Mouse (Mus musculus) ES-CJ7 (cell line): ENCODE results near the gene Vstm2l.

Source experiments
- DNase-seq: peaks from one replicate; pipeline ENCODE4 v3.0.0; 2011; ENCODE audit warnings: low read depth, low spot score

The Vstm2l gene

GRCm38 (mm10) chr2:157932655-157933054, 18.2 kb downstream of the Vstm2l start:
- no peak for DNase-seq

DNA sequence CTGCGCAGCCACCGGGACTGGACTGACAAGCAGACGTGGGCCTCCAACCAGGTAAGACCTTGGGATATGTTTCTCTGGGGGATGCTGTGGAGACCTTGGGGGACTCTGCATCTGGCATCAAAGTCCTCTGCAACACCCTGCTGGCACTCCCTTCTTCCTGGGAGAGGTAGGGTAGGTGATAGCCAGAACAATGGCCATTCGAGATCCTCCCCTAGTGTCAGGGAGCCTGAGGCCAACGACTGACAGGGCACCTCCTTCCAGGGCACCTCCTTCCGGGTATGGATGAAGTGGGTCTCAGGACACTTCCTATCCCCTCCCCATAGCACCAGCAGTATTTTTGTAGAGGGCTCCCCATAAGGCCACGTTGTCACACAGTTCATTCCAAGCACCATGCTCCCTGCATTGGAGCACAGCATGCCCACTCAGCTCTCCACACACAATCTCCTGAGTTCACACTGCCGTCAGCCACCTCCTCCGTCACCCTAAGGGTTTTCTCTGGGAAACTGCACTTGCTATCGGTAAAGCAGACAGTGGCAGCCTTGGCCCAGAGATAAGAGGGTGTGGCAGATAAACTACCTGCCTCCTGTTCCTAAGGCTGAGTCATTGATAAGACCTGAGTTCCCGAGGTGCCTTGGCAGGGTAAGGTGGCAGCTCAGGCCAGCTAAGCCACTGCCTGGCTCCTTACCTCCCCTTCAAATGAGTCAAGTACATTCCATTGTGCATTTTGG, 21.2 kb downstream of the Vstm2l start:
- DNase-seq = no peak

- DNase-seq = no peak
Measured at GRCm38 (mm10) chr2:157936676-157937075, 22.2 kb downstream of the Vstm2l start.

DNA sequence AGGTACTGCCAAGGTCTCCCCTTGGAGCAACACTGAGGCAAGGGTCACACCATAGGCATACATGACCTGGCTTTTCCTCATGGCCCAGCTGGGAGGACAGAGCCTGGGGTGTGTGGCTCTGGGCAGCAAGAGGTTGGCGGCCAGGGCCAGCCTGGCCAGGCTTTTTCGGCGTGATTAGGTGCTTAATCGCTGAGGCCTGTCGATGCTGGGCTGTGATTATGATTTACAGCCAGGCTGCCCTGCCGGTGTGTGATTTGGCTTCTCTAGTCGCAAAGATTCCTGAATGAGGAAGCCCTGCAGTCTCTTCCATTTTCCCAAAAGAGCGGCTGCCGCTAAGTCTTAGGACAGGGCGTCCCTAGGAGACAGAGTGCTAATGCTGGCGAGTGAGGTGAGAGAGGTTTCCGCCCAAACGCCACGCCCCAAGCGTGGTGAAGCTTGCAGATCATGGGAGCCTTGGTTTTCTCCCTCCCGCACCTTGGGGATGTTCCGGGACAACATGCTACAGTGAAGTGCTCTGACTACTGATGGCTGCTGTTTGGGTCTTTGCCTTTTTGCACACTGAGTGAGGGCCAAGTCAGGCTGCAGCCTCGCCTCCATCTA, 26.2 kb downstream of the Vstm2l start:
- DNase-seq = peak; percentile 65

- DNase-seq = peak; percentile 74
Measured at GRCm38 (mm10) chr2:157943514-157944155, 29.2 kb downstream of the Vstm2l start.

DNA sequence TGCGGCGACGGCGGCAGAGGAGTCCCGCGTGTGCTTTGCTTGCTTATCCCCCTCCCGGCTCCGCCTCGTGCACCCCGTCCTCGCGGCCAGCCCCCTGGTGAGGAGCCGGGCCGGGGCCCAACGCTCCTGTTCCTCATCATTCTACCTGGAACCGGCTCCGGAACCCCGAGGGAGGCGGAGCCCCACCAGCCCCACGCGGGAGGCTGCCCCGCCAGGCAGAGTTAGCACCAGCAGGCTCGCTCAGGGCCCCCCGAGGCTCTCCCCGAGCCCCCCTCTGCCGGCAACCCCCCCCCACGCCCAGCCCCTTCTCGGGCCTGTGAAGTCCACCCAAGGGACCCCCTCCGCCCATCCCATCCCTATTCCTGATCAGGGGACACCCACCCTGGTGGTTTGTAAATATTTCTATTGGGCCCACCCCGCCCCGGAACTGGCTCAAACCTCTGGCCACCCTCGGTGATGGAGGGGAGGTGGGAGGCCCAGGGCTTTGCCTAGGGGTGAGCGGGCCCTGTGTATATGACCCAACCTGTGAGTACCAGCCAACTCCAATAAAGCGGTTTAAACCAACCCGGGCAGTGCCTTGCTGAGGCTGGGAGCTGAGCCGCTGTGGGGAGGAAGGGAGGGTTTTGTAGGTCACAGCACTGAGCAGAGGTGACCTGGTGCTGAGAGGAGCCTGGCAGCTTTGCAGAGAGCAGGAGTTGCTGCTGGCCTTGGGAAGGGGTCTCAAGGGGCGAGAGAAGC, 29.9 kb downstream of the Vstm2l start:
- peak; percentile 67 for DNase-seq

- no peak for DNase-seq
Measured at GRCm38 (mm10) chr2:157953978-157954377, 39.5 kb downstream of the Vstm2l start.

DNA sequence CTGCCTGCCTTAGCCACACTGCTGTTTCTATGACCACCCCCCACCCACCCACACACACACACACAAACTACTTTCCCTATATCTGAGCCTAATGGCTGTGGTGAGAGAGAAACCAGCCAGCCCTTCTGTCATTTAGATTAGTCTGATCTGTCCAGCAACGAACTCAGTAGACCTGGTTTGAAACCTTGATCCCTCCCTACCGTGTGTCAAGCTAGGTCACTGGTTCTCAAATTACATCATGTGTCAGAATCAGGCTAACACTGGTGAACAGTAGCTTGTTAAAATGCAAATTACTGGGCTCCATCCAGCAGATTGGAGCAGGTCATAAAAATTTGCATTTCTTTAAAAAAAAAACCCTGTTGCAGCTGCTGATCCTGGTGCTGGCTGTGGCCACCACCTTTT, 43.3 kb downstream of the Vstm2l start:
- DNase-seq = peak; percentile 86

DNA sequence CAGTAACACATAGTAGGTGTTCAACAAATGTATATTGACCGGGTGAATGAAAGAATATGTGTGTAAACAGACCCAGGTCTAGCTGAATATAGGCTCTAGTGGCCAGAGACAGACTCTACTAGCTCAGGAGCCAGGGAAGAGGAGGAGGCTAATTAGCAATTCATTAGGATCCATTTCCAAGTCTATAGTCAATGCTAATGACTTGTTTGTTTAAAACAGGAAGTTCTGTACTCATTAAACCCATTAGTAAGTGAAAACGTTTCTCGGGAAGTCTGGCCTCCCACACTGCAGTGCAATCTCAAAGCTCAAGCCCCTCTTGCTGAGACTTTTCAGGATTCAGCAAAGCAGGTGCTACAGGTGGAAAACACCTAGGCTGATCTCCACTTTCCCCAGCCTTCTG, 53.4 kb downstream of the Vstm2l start:
- DNase-seq = peak; percentile 69

DNA sequence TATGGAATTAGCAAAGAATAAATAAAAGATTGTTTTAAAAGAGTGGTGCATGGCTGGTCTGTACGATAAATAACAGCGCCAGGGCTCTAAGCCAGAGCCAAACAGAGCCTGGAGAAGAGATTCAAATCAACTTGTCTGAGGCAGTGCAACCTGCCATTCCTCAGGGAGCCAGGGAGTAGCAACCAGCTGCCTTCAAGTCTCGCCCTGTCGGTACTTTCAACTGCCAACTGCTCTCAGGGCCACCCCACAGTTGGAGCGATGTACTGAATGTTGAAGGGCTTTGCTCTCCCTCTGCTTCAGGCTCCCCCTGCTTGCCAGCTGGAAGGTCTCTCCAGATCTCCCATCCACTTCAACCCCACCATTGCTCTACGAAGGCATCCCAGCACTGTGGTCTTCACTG, 55.7 kb downstream of the Vstm2l start:
- no peak for DNase-seq

DNA sequence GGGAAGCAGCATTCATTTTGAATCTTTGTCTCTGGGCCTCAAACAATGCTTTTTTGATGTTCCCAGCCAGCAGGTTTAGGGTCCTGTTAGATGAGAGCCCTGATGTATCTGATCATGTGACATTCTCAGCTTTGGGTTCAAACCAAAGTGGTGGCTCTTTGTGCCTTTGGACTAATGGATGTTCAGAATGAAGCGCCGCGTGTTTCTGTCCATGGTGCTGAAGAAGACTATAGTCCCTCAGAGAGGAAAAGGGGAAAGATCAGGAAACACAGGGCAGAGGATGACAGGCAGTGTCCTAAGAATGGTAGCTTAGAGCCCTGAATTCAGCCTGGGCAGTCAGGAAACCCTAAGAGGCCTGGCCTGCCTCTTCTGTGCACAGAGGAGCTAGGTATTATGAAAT, 56.2 kb downstream of the Vstm2l start:
- peak; percentile 79 for DNase-seq

GRCm38 (mm10) chr2:157974604-157975501, 60.4 kb downstream of the Vstm2l start:
- DNase-seq = peak; percentile 48

- no peak for DNase-seq
Measured at GRCm38 (mm10) chr2:157975595-157975994, 61.1 kb downstream of the Vstm2l start.

GRCm38 (mm10) chr2:157979241-157979640, 64.8 kb downstream of the Vstm2l start:
- no peak for DNase-seq

- no peak for DNase-seq
Measured at GRCm38 (mm10) chr2:157982727-157983126, 68.3 kb downstream of the Vstm2l start.

- DNase-seq = no peak
Measured at GRCm38 (mm10) chr2:157983276-157983675, 68.8 kb downstream of the Vstm2l start.

- no peak for DNase-seq
Measured at GRCm38 (mm10) chr2:157985611-157986010, 71.2 kb downstream of the Vstm2l start.

DNA sequence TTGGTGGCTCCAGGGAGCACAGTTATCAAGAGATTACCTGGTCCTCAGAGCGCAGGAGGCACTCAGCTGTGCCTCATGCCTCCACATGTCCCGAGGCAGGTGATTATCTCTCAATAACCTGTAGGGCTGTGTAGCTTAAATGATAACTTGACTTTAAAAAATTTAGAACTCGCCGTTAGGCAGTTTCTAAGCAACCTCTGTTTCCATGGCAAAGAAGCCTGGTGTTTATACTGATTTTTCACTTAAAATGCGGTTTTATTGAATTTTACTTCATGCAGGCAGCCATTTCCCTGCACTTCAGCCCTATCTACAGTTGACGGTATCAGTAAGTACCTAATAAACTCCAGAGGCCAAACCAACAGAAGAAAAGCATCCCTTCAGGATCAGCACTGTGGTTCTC, 71.8 kb downstream of the Vstm2l start:
- DNase-seq = no peak

- no peak for DNase-seq
Measured at GRCm38 (mm10) chr2:157988416-157989190, 74.2 kb downstream of the Vstm2l start.

DNA sequence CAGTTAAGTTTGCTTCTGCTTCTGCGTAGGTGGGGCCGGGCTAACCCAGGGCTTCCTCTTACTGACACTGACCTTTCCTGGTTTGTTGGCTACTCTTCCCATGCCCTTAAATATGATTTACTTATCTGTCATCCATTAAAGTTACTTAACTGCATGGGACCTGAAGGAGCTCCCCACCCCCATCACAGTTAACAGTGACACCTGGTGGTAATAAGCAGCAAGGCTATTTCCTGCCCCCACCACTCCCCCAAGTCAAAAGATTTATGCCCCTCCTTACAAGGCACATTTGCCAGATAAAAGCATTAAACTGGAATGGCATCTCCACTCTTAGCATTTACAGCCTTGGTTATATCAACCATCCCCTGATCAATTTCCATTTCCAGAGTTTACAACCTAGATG, 75.5 kb downstream of the Vstm2l start:
- DNase-seq = peak; percentile 25
